Mouse (Mus musculus) heart, embryonic 10.5 days (tissue): ENCODE measurements at regions not wholly inside any gene's neighbourhood (a gene's known extent, or its start where the extent isn't known, plus 50 kb on each side); places are given as distances from the start of the nearest gene placed in this dataset.

ENCODE experiments used
- DNase-seq: peaks from one replicate; pipeline ENCODE4 v3.0.0-alpha.2; 2017; ENCODE audit warnings: low spot score
- H3K27ac ChIP-seq: fragments of 300-500 bp; sonication (generic); 2 replicates; pipeline ENCODE4 v1.5.1; 2016; ENCODE audit warnings: mild to moderate bottlenecking
- H3K27me3 ChIP-seq: fragments of 300-500 bp; sonication (generic); 2 replicates; pipeline ENCODE4 v1.6.1; 2016; ENCODE audit warnings: mild to moderate bottlenecking; ENCODE audit not compliant: poor library complexity, insufficient read depth, severe bottlenecking
- H3K36me3 ChIP-seq: fragments of 300-500 bp; sonication (generic); 2 replicates; pipeline ENCODE4 v1.6.1; 2016; ENCODE audit warnings: mild to moderate bottlenecking, moderate library complexity
- H3K4me1 ChIP-seq: fragments of 300-500 bp; sonication (generic); 2 replicates; pipeline ENCODE4 v1.6.1; 2016; ENCODE audit warnings: mild to moderate bottlenecking
- H3K4me3 ChIP-seq: fragments of 300-500 bp; sonication (generic); 2 replicates; pipeline ENCODE4 v1.5.1; 2016; ENCODE audit warnings: mild to moderate bottlenecking, moderate library complexity
- H3K9me3 ChIP-seq: fragments of 300-500 bp; sonication (generic); 2 replicates; pipeline ENCODE4 v1.6.1; 2016; ENCODE audit warnings: mild to moderate bottlenecking, moderate library complexity
- WGBS: fragments of 180-500 bp; shearing (Covaris S2); methylation state at CpG from one replicate; pipeline ENCODE4 v1.1.7; 2016; 5-methylcytosine and 5-hydroxymethylcytosine counted together

- 83% methylated on average over 2 of the region's 2 CpGs for WGBS
Observed at GRCm38 (mm10) chr16:71835325-71835724, 472.8 kb upstream of the Robo1 start.

DNA sequence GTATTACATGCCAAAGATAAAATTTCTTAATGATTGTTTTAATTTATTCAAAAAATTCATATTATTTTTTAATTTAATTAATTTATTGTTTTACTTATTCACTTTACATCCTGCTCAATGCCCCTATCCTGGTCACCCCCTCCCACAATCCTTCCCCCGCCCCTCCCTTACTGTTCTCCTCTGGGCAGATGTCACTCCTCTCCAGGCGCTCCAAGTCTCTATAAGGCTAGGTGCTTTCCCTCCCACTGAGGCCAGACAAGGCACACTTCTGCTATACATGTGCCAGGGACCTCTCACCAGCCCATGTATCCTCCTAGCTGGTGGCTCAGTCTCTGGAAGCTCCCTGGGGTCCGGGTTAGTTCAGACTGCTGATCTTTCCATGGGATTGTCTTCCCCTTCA, 458.0 kb upstream of the Robo1 start:
- 80% methylated on average over 3 of the region's 3 CpGs for WGBS
- no peak overlapping the region for H3K27ac ChIP-seq
- H3K9me3 ChIP-seq = no peaks in the 10 kb centered on the region
- H3K4me3 ChIP-seq = no peak overlapping the region
- DNase-seq = no peak
- no peaks in the 10 kb centered on the region for H3K36me3 ChIP-seq
- no peaks in the 10 kb centered on the region for H3K27me3 ChIP-seq
- H3K4me1 ChIP-seq = no peaks in the 10 kb centered on the region

More at GRCm38 (mm10) chr16:71835325-71835724, 472.8 kb upstream of the Robo1 start:
- Histone ChIP-seq H3K27ac (no peak overlapping the region), H3K9me3 (no peaks in the 10 kb centered on the region), H3K36me3 (no peaks in the 10 kb centered on the region), H3K4me3 (no peak overlapping the region), H3K4me1 (no peaks in the 10 kb centered on the region), H3K27me3 (no peaks in the 10 kb centered on the region)
- no peak for DNase-seq

DNA sequence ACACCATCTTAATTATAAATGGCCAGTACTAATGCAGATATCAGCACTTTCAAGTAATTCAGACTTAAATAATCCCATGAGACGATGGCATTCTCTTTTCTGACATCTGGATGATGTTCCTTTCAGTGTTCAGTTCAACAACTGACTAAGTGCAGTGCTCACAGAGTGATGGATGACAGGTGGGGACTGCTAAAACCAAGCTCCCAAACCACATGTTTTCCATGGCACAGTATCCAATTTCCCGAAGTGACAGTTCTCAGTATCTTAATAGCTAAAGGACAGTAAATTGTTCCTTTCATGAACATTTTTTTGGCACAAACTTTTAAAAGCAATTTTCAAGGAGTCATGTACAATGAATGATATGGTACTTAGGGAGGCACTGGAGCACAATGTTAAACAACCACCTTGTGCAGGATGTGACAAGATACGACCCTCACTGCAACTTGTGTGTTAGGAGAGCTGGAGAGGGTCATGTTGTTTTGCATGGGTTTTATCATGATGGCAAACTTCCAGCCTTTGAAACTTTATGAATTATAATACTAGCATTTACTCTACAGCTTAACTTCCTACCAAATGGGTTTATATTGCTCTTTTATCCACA, 456.4 kb upstream of the Robo1 start:
- H3K4me3 ChIP-seq = no peak overlapping the region
- DNase-seq = no peak

DNA sequence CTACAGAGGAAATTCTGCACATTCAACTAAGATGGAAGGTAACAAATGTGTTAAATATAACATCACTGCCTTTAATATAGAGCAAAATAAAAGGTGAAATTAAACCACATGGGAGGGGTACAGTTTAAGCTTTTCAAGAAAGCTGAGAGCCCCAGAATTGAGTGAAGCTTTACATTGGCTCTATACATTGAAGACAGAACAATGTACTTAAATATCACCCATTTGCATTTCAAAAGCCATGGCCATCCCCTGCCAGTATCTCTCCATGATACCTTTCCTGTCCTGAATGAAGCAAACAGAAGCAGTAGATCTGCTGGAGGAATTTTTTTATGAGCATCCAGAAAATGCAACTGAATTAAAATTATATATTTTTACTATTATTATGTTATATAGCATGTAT, 450.2 kb upstream of the Robo1 start:
- Histone ChIP-seq H3K4me1 (no peaks in the 10 kb centered on the region), H3K36me3 (no peaks in the 10 kb centered on the region), H3K9me3 (no peaks in the 10 kb centered on the region), H3K27ac (no peak overlapping the region), H3K27me3 (no peaks in the 10 kb centered on the region), H3K4me3 (no peak overlapping the region)
- DNase-seq = no peak

More for the DNA sequence above, 456.4 kb upstream of the Robo1 start:
- H3K27me3 ChIP-seq = no peaks in the 10 kb centered on the region
- H3K36me3 ChIP-seq = no peaks in the 10 kb centered on the region
- no peak overlapping the region for H3K27ac ChIP-seq
- no peaks in the 10 kb centered on the region for H3K9me3 ChIP-seq
- WGBS = 53% methylated on average over 3 of the region's 3 CpGs
- no peaks in the 10 kb centered on the region for H3K4me1 ChIP-seq

GRCm38 (mm10) chr16:71860205-71860604, 447.9 kb upstream of the Robo1 start:
- WGBS = 91% methylated on average over 2 of the region's 2 CpGs
- no peak overlapping the region for H3K4me3 ChIP-seq
- no peak for DNase-seq

GRCm38 (mm10) chr16:71885701-71886100, 422.4 kb upstream of the Robo1 start:
- no peak for DNase-seq
- Histone ChIP-seq H3K4me3 (no peak overlapping the region), H3K9me3 (no peaks in the 10 kb centered on the region), H3K4me1 (no peaks in the 10 kb centered on the region), H3K27me3 (no peaks in the 10 kb centered on the region), H3K36me3 (no peaks in the 10 kb centered on the region), H3K27ac (no peak overlapping the region)
- WGBS = 73% methylated on average over 4 of the region's 4 CpGs

More at GRCm38 (mm10) chr16:71860205-71860604, 447.9 kb upstream of the Robo1 start:
- Histone ChIP-seq H3K36me3 (no peaks in the 10 kb centered on the region), H3K27me3 (no peaks in the 10 kb centered on the region), H3K9me3 (no peaks in the 10 kb centered on the region), H3K27ac (no peak overlapping the region), H3K4me1 (no peaks in the 10 kb centered on the region)

- Histone ChIP-seq H3K27ac (no peak overlapping the region), H3K4me1 (no peaks in the 10 kb centered on the region), H3K27me3 (no peaks in the 10 kb centered on the region), H3K36me3 (no peaks in the 10 kb centered on the region), H3K9me3 (no peaks in the 10 kb centered on the region), H3K4me3 (no peak overlapping the region)
- WGBS = 85% methylated on average over 2 of the region's 2 CpGs
- no peak for DNase-seq
Observed at GRCm38 (mm10) chr16:71889679-71890078, 418.4 kb upstream of the Robo1 start.

GRCm38 (mm10) chr16:71923111-71923510, 385.0 kb upstream of the Robo1 start:
- Histone ChIP-seq H3K36me3 (no peaks in the 10 kb centered on the region), H3K27me3 (no peaks in the 10 kb centered on the region), H3K9me3 (no peaks in the 10 kb centered on the region), H3K27ac (no peak overlapping the region), H3K4me3 (no peak overlapping the region), H3K4me1 (no peaks in the 10 kb centered on the region)
- DNase-seq = no peak
- WGBS = 92% methylated on average over 13 of the region's 13 CpGs

DNA sequence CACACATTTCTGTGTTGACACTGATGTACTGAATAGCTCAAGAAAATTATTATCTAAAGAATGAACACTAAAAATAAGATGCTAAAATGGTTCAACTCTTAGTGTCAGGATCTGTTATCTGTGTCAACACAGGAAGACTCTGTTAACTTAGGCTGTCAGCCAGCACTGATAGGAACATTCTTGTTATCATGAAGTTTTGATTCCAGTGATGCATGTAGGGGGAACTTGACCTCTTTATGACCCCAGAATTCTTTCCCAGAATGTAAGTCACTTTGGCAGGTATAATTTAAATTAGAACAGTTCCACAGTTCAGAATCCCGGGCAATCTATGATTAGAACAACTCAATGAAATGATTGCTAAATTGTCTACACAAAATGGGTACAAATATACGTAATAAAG, 363.9 kb upstream of the Robo1 start:
- no peaks in the 10 kb centered on the region for H3K9me3 ChIP-seq
- no peak for DNase-seq
- no peak overlapping the region for H3K4me3 ChIP-seq
- no peak overlapping the region for H3K27ac ChIP-seq
- 62% methylated on average over 2 of the region's 2 CpGs for WGBS
- no peaks in the 10 kb centered on the region for H3K27me3 ChIP-seq
- no peaks in the 10 kb centered on the region for H3K36me3 ChIP-seq
- H3K4me1 ChIP-seq = 0 out of 2 replicates have a peak, but pooled peaks cover 4% of the 10 kb centered on the region

- Histone ChIP-seq H3K27ac (no peak overlapping the region), H3K36me3 (no peaks in the 10 kb centered on the region), H3K27me3 (no peaks in the 10 kb centered on the region), H3K9me3 (no peaks in the 10 kb centered on the region), H3K4me3 (no peak overlapping the region), H3K4me1 (0 out of 2 replicates have a peak, but pooled peaks cover 4% of the 10 kb centered on the region)
- DNase-seq = no peak
- 87% methylated on average over 2 of the region's 2 CpGs for WGBS
Observed at GRCm38 (mm10) chr16:71944846-71945245, 363.3 kb upstream of the Robo1 start.

DNA sequence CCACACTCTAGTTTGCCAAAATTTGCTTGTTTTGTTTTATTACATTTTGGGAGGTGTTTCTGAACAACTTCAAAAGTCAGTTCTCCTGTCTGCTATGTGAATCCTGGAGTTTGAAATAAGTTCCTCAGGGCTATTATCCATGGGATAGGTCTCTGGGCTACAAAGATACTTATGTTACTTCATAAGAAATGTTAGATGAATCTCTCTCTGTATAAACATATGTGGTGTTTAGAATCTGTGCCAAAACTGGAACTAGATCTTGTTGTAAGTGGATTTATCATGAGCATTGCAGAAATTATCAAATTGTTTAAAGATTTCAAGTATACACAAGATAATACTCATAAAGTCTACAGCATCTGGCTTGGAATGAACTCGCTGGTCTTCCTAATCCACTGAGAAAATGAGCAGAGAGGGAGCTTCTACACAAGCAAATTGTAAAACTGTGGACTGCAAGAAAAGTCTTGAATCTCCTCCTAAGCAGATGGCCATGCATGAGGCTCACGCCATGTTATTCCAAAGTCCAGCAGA, 355.2 kb upstream of the Robo1 start:
- H3K27me3 ChIP-seq = no peaks in the 10 kb centered on the region
- DNase-seq = no peak
- H3K27ac ChIP-seq = no peak overlapping the region
- no peak overlapping the region for H3K4me3 ChIP-seq
- 79% methylated on average over 2 of the region's 2 CpGs for WGBS
- no peaks in the 10 kb centered on the region for H3K4me1 ChIP-seq
- H3K36me3 ChIP-seq = no peaks in the 10 kb centered on the region
- H3K9me3 ChIP-seq = no peaks in the 10 kb centered on the region

DNA sequence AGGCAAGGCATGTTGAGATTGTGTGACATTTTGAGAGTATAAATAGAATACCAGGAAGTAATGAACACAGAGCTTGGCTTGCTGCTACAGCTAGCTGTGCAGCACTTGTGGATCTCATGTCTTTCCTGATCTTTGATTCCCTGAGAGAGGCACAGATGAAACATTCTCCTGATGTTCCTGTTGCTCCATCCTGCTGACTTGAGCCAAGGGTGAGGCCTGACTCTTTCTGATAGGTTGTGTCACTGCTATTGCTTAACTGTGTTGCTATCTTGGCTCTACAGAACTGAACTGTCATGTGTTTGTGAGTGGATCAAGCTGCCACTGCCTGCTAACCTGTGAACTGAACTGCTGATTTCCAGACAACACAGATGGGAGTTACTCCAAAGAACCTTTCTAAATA, 344.5 kb upstream of the Robo1 start:
- no peaks in the 10 kb centered on the region for H3K9me3 ChIP-seq
- no peak overlapping the region for H3K4me3 ChIP-seq
- H3K27me3 ChIP-seq = no peaks in the 10 kb centered on the region
- no peak for DNase-seq
- no peak overlapping the region for H3K27ac ChIP-seq
- no peaks in the 10 kb centered on the region for H3K4me1 ChIP-seq
- H3K36me3 ChIP-seq = no peaks in the 10 kb centered on the region

DNA sequence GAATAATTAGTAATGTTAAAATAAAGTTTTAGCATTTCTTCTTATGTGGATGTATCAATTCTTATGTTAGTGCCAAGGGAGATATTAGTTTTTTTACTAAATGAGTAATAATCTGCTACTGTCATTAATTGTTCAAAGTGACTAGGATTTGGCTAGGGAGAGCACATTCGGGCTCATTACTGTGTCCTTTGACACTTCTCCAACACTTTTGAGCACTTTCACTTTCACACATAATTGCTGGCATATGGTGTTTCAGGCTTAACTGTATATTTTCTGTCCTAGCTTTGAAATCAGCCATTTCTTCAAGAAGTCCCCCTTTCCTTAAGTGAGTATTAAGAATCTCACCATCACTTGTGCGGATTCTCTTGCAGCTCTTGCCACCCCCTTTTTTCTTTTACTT, 334.3 kb upstream of the Robo1 start:
- no peaks in the 10 kb centered on the region for H3K9me3 ChIP-seq
- H3K36me3 ChIP-seq = no peaks in the 10 kb centered on the region
- no peak overlapping the region for H3K27ac ChIP-seq
- H3K4me1 ChIP-seq = no peaks in the 10 kb centered on the region
- H3K4me3 ChIP-seq = no peak overlapping the region
- no peaks in the 10 kb centered on the region for H3K27me3 ChIP-seq
- 80% methylated on average over 2 of the region's 2 CpGs for WGBS
- DNase-seq = no peak
